Mouse (Mus musculus) lung, adult 2 months (tissue): ENCODE measurements at regions not wholly inside any gene's neighbourhood (a gene's known extent, or its start where the extent isn't known, plus 50 kb on each side); places are given as distances from the start of the nearest gene placed in this dataset.
A peak's percentile ranks its signal among the peaks of the same experiment; 100 is the strongest.

Experiments
- DNase-seq: peaks from one replicate; pipeline ENCODE4 v3.0.0; 2022
- H3K4me1 ChIP-seq: fragments of 200-500 bp; 2 replicates; pipeline ENCODE4 v1.6.1; 2011; ENCODE audit warnings: low read length; ENCODE audit not compliant: control insufficient read depth, insufficient read depth
- H3K4me3 ChIP-seq: fragments of 200-500 bp; replicated peaks from 2 replicates; pipeline ENCODE3; 2011; ENCODE audit warnings: low read depth, mild to moderate bottlenecking, control low read depth, low read length; ENCODE audit errors: extremely low read depth
- CTCF ChIP-seq: fragments of 200-500 bp; IDR thresholded peaks from 2 replicates; pipeline ENCODE4 v1.5.1; 2011; ENCODE audit warnings: mild to moderate bottlenecking, low read length, control low read depth; ENCODE audit not compliant: insufficient read depth
- POLR2A ChIP-seq: fragments of 200-500 bp; IDR thresholded peaks from 2 replicates; pipeline ENCODE4 v1.6.1; 2011; ENCODE audit warnings: low read depth, mild to moderate bottlenecking, control low read depth, low read length, borderline replicate concordance; ENCODE audit errors: extremely low read depth
- WGBS: fragments of 180-500 bp; shearing (Covaris S2); methylation state at CpG from one replicate; pipeline ENCODE4 v1.1.7; 2018; 5-methylcytosine and 5-hydroxymethylcytosine counted together

- WGBS = 63% methylated on average over 3 of the region's 3 CpGs
- Histone ChIP-seq H3K4me3 (no peak overlapping the region), H3K4me1 (no peaks in the 10 kb centered on the region)
- no peak for TF ChIP-seq CTCF
- no peak for TF ChIP-seq POLR2A
- no peak for DNase-seq
These were observed 113.3 kb upstream of the B430305J03Rik start for GRCm38 (mm10) chr3:61478861-61479584.

DNA sequence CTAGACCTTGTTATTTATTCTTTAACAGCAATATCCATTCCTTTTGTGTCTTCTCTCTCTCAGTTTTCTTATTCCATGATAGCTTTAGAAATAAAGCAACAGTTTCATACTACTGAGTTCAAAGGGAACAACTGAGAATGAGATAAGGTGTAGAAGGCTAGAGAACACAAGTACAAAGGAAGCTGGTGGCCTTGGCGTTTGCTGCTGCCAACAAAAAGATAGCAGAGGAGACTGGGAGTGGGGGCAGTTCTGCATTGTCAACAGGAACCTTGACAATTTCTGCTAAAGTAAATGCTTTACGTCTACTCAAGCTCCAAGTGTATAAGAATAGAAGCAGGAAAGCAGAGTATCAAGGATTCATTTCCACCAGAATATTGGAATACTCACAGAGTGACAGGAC lies 109.3 kb upstream of the B430305J03Rik start:
- Histone ChIP-seq H3K4me1 (no peaks in the 10 kb centered on the region), H3K4me3 (no peak overlapping the region)
- no peak for DNase-seq
- TF ChIP-seq POLR2A (no peak), CTCF (no peak)
- 31% methylated on average over 2 of the region's 2 CpGs for WGBS

GRCm38 (mm10) chr3:61467158-61467557 lies 101.4 kb upstream of the B430305J03Rik start:
- no peak overlapping the region for H3K4me3 ChIP-seq
- TF ChIP-seq CTCF (peak; percentile 33; the same call in 1 of the 2 replicates), POLR2A (no peak)
- no peak for DNase-seq
- WGBS = 24% methylated on average over 3 of the region's 3 CpGs
- H3K4me1 ChIP-seq = no peaks in the 10 kb centered on the region

DNA sequence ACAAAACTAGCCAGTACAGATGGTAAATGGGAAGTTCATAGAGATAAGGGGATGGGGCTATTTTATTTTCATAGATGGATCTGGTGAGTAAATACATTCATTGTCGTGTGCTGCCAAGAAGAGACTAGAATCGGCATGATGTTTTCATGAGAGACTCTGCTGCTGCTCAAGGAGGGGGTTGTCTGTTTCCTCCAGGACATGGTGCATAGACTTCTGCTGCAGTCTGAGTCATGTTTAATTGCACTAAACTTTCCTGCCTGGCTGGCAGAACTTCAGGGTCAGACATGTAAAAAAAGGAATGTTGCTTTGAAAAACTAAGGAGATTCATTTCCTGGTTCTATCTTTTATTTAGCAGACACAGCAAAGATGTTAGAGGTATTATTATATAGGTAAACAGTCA lies 100.9 kb upstream of the B430305J03Rik start:
- 47% methylated on average over 2 of the region's 2 CpGs for WGBS
- no peak for TF ChIP-seq POLR2A
- TF ChIP-seq CTCF = no peak
- no peaks in the 10 kb centered on the region for H3K4me1 ChIP-seq
- H3K4me3 ChIP-seq = no peak overlapping the region
- DNase-seq = no peak

GRCm38 (mm10) chr3:61460076-61460475 lies 94.3 kb upstream of the B430305J03Rik start:
- Histone ChIP-seq H3K4me3 (no peak overlapping the region), H3K4me1 (no peaks in the 10 kb centered on the region)
- no peak for DNase-seq
- TF ChIP-seq CTCF = no peak
- no peak for TF ChIP-seq POLR2A

DNA sequence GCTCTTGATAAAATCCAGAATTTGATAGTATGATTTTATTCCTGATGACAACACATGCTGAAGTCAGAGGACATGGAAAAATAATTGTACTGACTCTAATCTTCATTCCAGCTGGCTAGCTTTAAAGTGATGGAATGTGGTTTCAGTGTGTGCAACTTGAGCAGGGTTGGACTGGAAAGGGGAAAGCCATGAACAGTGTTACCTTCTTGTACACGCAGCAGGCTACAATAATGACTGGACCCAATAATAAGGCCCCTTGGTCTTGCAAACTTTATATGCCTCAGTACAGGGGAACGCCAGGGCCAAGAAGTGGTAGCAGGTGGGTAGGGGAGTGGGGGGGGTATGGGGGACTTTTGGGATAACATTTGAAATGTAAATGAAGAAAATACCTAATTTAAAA lies 90.8 kb upstream of the B430305J03Rik start:
- H3K4me1 ChIP-seq = no peaks in the 10 kb centered on the region
- no peak for DNase-seq
- WGBS = 83% methylated on average over 2 of the region's 2 CpGs
- no peak for TF ChIP-seq POLR2A
- no peak for TF ChIP-seq CTCF
- H3K4me3 ChIP-seq = no peak overlapping the region

- H3K4me1 ChIP-seq = no peaks in the 10 kb centered on the region
- no peak for DNase-seq
- 71% methylated on average over 2 of the region's 2 CpGs for WGBS
- H3K4me3 ChIP-seq = no peak overlapping the region
- TF ChIP-seq CTCF (no peak), POLR2A (no peak)
These were observed 76.4 kb upstream of the B430305J03Rik start for GRCm38 (mm10) chr3:61442000-61442739.

GRCm38 (mm10) chr3:61441445-61441844 lies 75.7 kb upstream of the B430305J03Rik start:
- WGBS = 40% methylated on average over 4 of the region's 4 CpGs
- TF ChIP-seq POLR2A (no peak), CTCF (no peak)
- DNase-seq = no peak
- H3K4me3 ChIP-seq = no peak overlapping the region
- no peaks in the 10 kb centered on the region for H3K4me1 ChIP-seq

GRCm38 (mm10) chr3:61428713-61429112 lies 63.0 kb upstream of the B430305J03Rik start:
- Histone ChIP-seq H3K4me3 (no peak overlapping the region), H3K4me1 (no peaks in the 10 kb centered on the region)
- 60% methylated on average over 1 of the region's 1 CpGs for WGBS
- DNase-seq = no peak
- TF ChIP-seq POLR2A (no peak), CTCF (no peak)

- TF ChIP-seq CTCF = no peak
- no peak for TF ChIP-seq POLR2A
- WGBS = 40% methylated on average over 5 of the region's 5 CpGs
- Histone ChIP-seq H3K4me3 (no peak overlapping the region), H3K4me1 (no peaks in the 10 kb centered on the region)
- no peak for DNase-seq
These were observed 58.2 kb upstream of the B430305J03Rik start for GRCm38 (mm10) chr3:61423945-61424344.
